Mouse (Mus musculus): ENCODE measurements around the gene Art3. TPM values are rescaled to one million over a fixed set of nuclear protein-coding genes. Genes with fewer than 3 reads are reported as not detected.

Art3 gene
- total RNA-seq, 2 experiments from 2014 or later: 3.7 to 4.8 TPM

- Histone ChIP-seq H3K27ac (no peak overlapping the region), H3K4me3 (no peak overlapping the region)
- no peak for DNase-seq (ENCODE audit: low spot score in 2 of 2)
- no peak for TF ChIP-seq CTCF (conservative IDR thresholded peaks at IDR 0.05)
Observed at GRCm38 (mm10) chr5:92318119-92318518, 13.5 kb upstream of the Art3 start.

DNA sequence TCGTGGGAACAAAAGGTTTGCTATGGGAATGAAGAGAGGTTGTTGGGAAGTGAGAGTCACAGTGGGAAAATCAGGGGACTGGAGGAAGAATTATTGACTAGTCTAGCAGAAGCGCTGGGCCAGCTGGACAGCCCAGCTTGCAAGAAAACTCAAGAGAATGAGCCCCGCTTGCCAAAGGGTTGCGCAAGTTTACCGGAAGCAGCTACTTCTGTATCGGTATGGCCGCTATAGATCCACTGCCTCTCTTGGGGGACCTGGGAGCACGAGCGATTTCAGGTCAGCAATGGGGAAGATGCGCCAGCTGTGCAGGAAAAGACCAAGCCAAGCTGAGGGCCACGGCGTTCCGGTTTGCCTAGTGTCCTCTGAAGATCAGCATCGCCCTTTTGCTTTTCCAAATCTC is 13.0 kb upstream of the Art3 start:
- Histone ChIP-seq H3K4me3 (no peak overlapping the region), H3K27ac (no peak overlapping the region)
- no peak for DNase-seq (ENCODE audit: low spot score in 2 of 2)
- no peak for TF ChIP-seq CTCF (conservative IDR thresholded peaks at IDR 0.05)

DNA sequence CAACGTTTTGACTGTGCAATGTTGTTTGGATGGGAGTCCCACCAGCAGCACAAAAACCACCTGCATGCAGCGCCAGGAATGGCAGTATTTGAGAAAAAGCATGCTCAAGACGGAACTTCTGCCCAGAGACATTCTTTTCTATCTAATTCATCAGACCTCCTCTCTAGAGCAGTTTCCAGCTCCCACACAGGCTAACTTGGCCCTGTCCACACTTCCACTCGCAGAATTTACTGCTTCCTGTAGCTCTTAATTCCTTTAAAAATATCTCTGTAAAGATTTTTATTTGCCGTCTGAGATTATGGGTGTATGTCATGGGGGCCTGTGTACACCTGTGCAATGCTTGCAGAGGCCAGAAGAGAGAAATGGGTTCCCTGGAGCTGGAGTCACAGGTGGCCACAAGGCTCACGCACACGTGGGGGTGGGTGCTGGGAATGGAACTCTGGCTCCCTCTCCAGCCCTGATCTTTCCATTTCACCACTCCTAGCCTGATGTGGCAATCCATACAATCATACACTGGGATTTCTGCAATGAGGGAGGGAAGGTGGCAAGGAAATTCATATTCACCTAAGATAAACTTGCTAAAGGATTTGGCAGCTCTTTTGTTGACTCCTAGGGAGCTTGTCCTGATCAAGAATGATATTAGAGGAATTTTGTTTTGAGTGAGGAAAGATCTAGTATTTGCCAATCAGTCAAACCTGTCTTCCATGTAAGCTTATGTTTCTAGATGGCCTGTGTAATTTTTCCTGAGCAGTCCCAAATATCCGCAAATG is 9.8 kb upstream of the Art3 start:
- DNase-seq (ENCODE audit: low spot score in 2 of 2): no peak
- Histone ChIP-seq H3K27ac (no peak overlapping the region), H3K4me3 (no peak overlapping the region)
- no peak for TF ChIP-seq CTCF (conservative IDR thresholded peaks at IDR 0.05)

- DNase-seq (ENCODE audit: low spot score in 2 of 2): no peak
- no peak overlapping the region for H3K27ac ChIP-seq
- H3K4me3 ChIP-seq: no peak overlapping the region
- TF ChIP-seq CTCF (conservative IDR thresholded peaks at IDR 0.05): no peak
Observed at GRCm38 (mm10) chr5:92322612-92323011, 9.0 kb upstream of the Art3 start.

DNA sequence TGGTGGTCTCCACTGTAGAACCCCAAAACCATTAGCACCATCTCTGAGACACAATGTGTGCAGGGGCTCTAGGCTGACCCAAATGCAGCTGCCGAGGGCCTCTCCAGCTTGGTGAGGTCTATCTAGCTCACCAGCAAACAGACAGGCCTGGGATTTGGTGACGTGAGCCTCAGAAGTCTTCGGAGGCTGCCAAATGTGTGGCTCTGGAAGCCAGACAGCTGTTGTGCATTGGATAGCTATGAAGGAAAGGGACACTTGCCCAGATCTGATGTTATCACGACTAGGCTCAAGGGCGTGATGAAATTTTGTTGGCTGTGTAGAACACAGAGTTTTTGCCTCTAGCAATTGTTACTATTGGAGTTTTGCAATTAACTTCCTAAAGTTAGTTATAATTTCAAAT is 8.4 kb upstream of the Art3 start:
- H3K27ac ChIP-seq: no peak overlapping the region
- DNase-seq (ENCODE audit: low spot score in 2 of 2): no peak
- no peak overlapping the region for H3K4me3 ChIP-seq
- TF ChIP-seq CTCF (conservative IDR thresholded peaks at IDR 0.05): no peak

- H3K4me3 ChIP-seq: no peak overlapping the region
- H3K27ac ChIP-seq: no peak overlapping the region
- no peak for TF ChIP-seq CTCF (conservative IDR thresholded peaks at IDR 0.05)
- DNase-seq (ENCODE audit: low spot score in 2 of 2): no peak
Observed at GRCm38 (mm10) chr5:92327367-92327766, 4.3 kb upstream of the Art3 start.

DNA sequence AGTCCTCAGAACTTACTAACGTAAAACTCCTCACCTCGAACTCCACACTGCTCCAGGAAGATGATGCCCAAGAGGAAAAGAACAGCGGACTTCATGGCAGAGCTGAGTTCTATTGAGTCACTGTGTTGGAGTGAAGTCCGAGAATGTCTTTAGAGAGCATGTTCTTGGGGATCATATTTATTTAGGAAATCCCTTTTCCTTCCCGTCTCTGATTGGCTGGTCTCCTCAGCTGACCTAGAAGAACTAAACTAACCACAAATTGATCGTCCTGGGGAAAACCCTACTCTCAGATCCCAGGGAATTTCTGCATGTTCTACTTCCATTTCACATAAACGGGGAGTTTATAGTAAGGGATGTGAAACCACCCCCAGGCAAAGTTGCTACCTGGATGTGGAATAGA is 3.7 kb upstream of the Art3 start, which contains the start of gene Cxcl9:
Gene Cxcl9, minus strand, starts transcription at position 151 of the 400 bp plus-strand sequence.
- Histone ChIP-seq H3K4me3 (no peak within 1 kb of the TSS), H3K27ac (no peak within 1 kb of the TSS)
- DNase-seq (ENCODE audit: low spot score in 2 of 2): no peak
- TF ChIP-seq CTCF (conservative IDR thresholded peaks at IDR 0.05): no peak

DNA sequence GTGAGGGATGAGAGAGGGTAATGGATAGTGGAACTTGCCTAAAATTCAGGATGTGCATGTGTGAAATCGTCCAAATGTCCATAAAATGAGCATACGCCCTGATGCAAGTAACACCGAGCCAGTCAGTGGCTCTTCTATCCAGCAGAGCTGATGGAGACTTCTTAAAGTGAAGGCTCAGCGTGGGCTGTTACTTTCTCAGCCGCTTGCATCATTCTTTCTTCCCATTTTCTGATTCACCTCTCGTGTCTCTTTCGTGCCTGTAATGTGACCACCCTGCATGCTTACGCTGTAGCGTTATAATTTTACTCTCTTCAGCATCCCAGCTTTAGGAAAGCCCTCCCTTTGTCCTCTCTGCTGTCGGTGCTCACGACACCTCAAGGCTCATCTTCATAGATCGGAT is 505 bp upstream of the Art3 start:
- no peak for DNase-seq (ENCODE audit: low spot score in 2 of 2)
- Histone ChIP-seq H3K4me3 (no peak overlapping the region), H3K27ac (no peak overlapping the region)
- TF ChIP-seq CTCF (conservative IDR thresholded peaks at IDR 0.05): no peak

- peak overlapping the region; percentile 14; the same call in 1 of the 2 replicates for H3K27ac ChIP-seq
- no peak for DNase-seq (ENCODE audit: low spot score in 2 of 2)
Observed at GRCm38 (mm10) chr5:92332359-92332840, 773 bp downstream of the Art3 start.

DNA sequence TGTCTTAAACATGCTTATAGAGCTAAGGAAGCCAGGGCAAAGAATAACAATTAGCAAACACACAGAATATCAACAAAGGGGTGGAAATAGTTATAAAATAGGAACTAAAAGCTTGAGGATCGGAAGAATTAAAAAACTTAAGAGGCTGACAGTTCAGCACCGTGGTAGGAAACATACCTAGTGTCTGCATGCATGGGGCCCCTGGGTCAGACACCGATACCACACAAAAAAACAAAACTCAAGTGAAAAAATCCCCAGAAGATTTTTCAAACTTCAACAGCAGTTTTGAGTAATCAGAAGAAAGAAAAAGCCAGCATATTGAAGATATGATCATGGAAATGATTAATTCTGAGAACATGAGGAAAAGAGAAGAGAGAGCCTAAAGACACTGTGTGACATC is 5.1 kb downstream of the Art3 start:
- TF ChIP-seq CTCF (conservative IDR thresholded peaks at IDR 0.05): no peak
- DNase-seq (ENCODE audit: low spot score in 2 of 2): no peak
- no peak overlapping the region for H3K27ac ChIP-seq

More at GRCm38 (mm10) chr5:92332359-92332840, 773 bp downstream of the Art3 start:
- peak overlapping the region; percentile 48 for H3K4me3 ChIP-seq
- TF ChIP-seq CTCF (conservative IDR thresholded peaks at IDR 0.05): no peak

GRCm38 (mm10) chr5:92340606-92341005 is 9.0 kb downstream of the Art3 start:
- no peak for TF ChIP-seq CTCF (conservative IDR thresholded peaks at IDR 0.05)
- H3K27ac ChIP-seq: no peak overlapping the region
- no peak for DNase-seq (ENCODE audit: low spot score in 2 of 2)
- no peak overlapping the region for H3K4me3 ChIP-seq

More for the DNA sequence above, 5.1 kb downstream of the Art3 start:
- H3K4me3 ChIP-seq: no peak overlapping the region

GRCm38 (mm10) chr5:92345006-92345405 is 13.4 kb downstream of the Art3 start:
- no peak for TF ChIP-seq CTCF (conservative IDR thresholded peaks at IDR 0.05)
- Histone ChIP-seq H3K4me3 (no peak overlapping the region), H3K27ac (no peak overlapping the region)
- no peak for DNase-seq (ENCODE audit: low spot score in 2 of 2)

DNA sequence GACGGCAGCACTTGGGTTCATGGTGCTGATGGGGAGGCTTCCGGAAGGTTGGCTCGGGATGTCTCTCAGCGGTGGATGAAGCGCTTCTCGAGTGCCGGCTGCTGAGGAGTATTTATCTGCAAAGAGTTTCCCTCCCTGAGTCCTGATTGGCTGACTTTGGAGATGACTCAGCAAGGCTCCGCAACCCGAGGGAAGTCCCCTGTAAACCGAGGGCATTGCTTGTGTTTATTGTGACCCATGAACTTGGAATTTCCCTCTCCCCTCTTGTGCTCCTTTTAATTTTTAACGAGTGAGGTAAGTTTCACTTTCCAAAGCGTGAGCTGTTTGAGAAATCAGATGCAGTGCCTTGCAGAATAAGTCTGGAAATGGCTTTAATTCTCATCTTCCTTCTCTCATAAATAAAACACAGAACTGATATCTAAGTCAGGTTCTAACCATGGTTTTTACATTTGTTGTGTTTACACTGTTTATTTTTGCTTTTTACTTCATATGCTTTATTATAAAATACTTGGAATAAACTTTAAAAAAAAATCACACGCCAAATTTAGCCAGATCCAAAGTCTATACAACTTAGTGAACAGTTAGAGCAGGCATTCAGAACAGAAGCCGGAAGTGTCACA is 17.3 kb downstream of the Art3 start, which contains the start of gene Cxcl10:
Gene Cxcl10, minus strand, starts transcription at position 96 of the 620 bp plus-strand sequence.
- TF ChIP-seq CTCF (conservative IDR thresholded peaks at IDR 0.05): no peak
- DNase-seq (ENCODE audit: low spot score in 2 of 2): no peak
- Histone ChIP-seq H3K27ac (no peak within 1 kb of the TSS), H3K4me3 (peak within 1 kb of the TSS; percentile 48)

All from layer of hippocampus, adult 2 months (tissue).